Mouse (Mus musculus) liver, embryonic 16.5 days (tissue): ENCODE data around the gene Clec16a. TPM values are rescaled to one million over a fixed set of nuclear protein-coding genes. Genes with fewer than 3 reads are reported as not detected.
A peak's percentile ranks its signal among the peaks of the same experiment; 100 is the strongest.

ENCODE experiments used
- ATAC-seq: fragments of 200-750 bp; cut with Nextera tagmentation; 2 replicates; pipeline ENCODE4 v1.8.0; 2017; ENCODE audit warnings: low read depth, mild to moderate bottlenecking, moderate number of reproducible peaks, moderate library complexity
- H3K27ac ChIP-seq: fragments of 300-500 bp; sonication (generic); 2 replicates; pipeline ENCODE4 v1.5.1; 2014; ENCODE audit warnings: mild to moderate bottlenecking, low read length
- H3K27me3 ChIP-seq: fragments of 300-500 bp; sonication (generic); 2 replicates; pipeline ENCODE4 v1.6.1; 2014; ENCODE audit warnings: low read depth, low read length, mixed read lengths; ENCODE audit not compliant: control insufficient read depth, insufficient read depth
- H3K36me3 ChIP-seq: fragments of 300-500 bp; sonication (generic); 2 replicates; pipeline ENCODE4 v1.6.1; 2014; ENCODE audit warnings: mild to moderate bottlenecking; ENCODE audit not compliant: control insufficient read depth, insufficient read depth
- H3K4me1 ChIP-seq: fragments of 300-500 bp; sonication (generic); 2 replicates; pipeline ENCODE4 v1.6.1; 2014; ENCODE audit warnings: low read depth, low read length, mixed read lengths; ENCODE audit not compliant: control insufficient read depth
- H3K4me2 ChIP-seq: fragments of 300-500 bp; sonication (generic); 2 replicates; pipeline ENCODE4 v1.6.1; 2014; ENCODE audit warnings: low read depth, low read length, mixed read lengths
- H3K4me3 ChIP-seq: fragments of 300-500 bp; sonication (generic); 2 replicates; pipeline ENCODE4 v1.5.1; 2014; ENCODE audit warnings: low read depth, mild to moderate bottlenecking, low read length
- H3K9ac ChIP-seq: fragments of 300-500 bp; sonication (generic); 2 replicates; pipeline ENCODE4 v1.6.1; 2014; ENCODE audit warnings: low read depth, low read length
- H3K9me3 ChIP-seq: fragments of 300-500 bp; sonication (generic); replicated peaks from 2 replicates; pipeline ENCODE4 v1.6.1; 2016; ENCODE audit warnings: low read length; ENCODE audit not compliant: control insufficient read depth
- WGBS: fragments of 180-500 bp; shearing (Covaris S2); extraction: QIAGEN DNeasy Blood & Tissue Kit; methylation state at CpG from one replicate; pipeline ENCODE4 v1.1.7; 2014; ENCODE audit not compliant: insufficient replicate concordance; 5-methylcytosine and 5-hydroxymethylcytosine counted together
- polyA plus RNA-seq: library from polyadenylated mRNA; unstranded; fragments of >200 nt; fragmentation: Nextera tagmentation; extraction: Ambion mirVana; gene quantifications from 2 replicates; pipeline ENCODE4 v1.2.1, GENCODE M21; 2015

Gene Clec16a
- polyA plus RNA-seq, 1 experiment from 2014 or later = 11.1 TPM

DNA sequence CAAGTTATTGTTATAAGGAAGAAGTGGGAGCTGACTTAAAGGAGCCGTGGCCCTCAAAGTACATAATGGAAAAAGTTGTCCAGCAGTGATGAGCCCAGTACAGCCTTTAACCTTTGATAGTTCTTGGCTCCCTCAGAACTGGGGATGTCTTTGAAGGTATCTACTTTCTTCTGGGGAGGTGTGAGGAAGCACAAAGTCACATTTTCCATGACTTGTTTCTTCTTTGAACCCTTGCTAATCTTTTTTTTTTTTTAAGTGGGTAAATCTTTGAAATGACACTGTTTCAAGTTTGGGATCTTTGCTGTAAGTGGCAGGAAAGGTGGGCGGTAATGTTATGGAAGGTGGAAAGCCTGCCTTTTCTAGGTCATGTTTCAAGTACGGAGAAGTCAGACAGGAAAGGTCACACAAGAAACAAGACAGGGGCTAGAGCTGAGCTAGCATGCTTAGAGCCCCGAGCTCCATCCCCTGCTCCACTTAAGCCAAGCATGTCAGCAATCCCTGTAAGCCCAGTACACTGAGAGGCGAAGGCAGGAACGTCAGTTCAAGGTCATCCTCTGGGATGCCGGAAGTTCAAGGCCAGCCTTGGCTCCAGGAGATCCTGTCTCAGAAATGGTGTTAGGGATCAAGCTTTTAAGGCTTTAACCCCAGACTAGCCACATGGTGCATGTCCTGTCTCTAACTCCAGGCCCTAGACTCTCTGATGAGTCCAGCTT lies 124.0 kb downstream of the Clec16a start:
- Histone ChIP-seq H3K4me1 (peaks cover 9% of the 10 kb centered on the region), H3K27ac (no peak overlapping the region), H3K4me3 (no peak overlapping the region), H3K9me3 (no peaks in the 10 kb centered on the region), H3K4me2 (no peak overlapping the region), H3K27me3 (no peaks in the 10 kb centered on the region), H3K36me3 (no peaks in the 10 kb centered on the region), H3K9ac (no peak overlapping the region)
- no peak for ATAC-seq
- WGBS = 64% methylated on average over 7 of the region's 7 CpGs

DNA sequence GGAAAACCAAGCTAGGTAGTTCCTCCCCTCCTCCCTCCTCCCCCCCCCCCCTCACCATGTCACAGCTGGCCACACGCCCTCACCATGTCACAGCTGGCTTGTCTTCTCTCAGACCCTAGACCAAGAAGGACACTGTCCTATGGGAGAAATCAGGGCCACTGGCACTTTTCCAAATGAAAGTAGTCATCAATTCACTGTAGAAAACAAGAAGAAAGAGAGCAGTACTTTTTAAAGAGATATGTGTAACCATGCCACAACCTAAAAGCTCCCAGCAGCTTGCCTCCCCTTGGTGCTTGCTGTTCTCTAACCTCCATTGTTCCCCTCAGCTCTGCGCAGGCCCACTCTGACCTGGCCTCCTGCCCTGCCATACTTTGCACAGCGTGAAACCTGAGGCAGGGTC lies 124.8 kb downstream of the Clec16a start:
- no peak overlapping the region for H3K27ac ChIP-seq
- H3K27me3 ChIP-seq = no peaks in the 10 kb centered on the region
- 55% methylated on average over 3 of the region's 3 CpGs for WGBS
- no peak overlapping the region for H3K4me2 ChIP-seq
- no peaks in the 10 kb centered on the region for H3K9me3 ChIP-seq
- H3K9ac ChIP-seq = no peak overlapping the region
- peaks cover 6% of the 10 kb centered on the region for H3K4me1 ChIP-seq
- H3K36me3 ChIP-seq = no peaks in the 10 kb centered on the region
- no peak for ATAC-seq
- no peak overlapping the region for H3K4me3 ChIP-seq

DNA sequence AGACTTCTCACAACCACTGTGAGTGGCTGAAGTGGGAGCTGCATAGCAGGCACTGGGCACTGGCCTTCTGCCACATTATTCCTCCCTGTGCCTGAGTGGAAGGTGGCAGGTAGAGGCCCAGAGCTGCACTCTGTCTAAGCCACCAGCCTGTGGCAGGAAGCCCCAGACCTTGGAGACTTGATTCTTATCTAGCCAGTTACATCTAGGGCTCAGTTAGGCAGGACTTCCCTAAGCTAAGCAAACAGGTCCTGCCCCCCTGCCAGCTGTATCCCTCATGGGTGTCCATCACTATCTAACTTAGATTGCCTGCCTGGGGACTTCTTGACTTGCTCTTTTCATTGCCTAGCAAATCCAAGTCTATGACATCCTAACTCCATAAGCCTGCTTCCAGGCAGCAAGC lies 127.4 kb downstream of the Clec16a start:
- ATAC-seq = no peak
- Histone ChIP-seq H3K27me3 (no peaks in the 10 kb centered on the region), H3K27ac (no peak overlapping the region), H3K4me2 (no peak overlapping the region), H3K4me3 (no peak overlapping the region), H3K9me3 (no peaks in the 10 kb centered on the region), H3K4me1 (peaks cover 14% of the 10 kb centered on the region), H3K9ac (no peak overlapping the region), H3K36me3 (no peaks in the 10 kb centered on the region)

DNA sequence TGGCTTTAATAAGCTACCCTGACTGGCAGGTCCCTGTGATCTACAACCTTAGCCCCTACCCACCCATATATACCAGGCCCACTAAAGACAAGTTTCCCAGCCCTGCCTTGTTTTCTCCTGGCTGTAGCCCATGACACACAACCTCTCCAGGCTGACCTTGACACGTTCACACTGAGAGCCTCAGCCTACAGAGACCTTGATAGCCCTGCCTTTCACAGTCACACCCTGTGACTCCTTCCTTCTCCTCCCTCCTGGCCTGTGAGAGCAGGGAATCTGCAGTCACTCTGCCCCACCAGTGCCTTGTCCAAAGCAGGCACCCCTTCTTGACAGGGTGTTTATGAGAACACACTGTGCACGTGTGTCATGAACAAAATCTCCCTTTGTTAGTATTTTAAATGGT lies 128.9 kb downstream of the Clec16a start:
- Histone ChIP-seq H3K9me3 (no peaks in the 10 kb centered on the region), H3K36me3 (no peaks in the 10 kb centered on the region), H3K9ac (no peak overlapping the region), H3K27ac (no peak overlapping the region), H3K4me3 (no peak overlapping the region), H3K4me2 (no peak overlapping the region), H3K4me1 (peaks cover 14% of the 10 kb centered on the region), H3K27me3 (no peaks in the 10 kb centered on the region)
- ATAC-seq = no peak
- 52% methylated on average over 2 of the region's 2 CpGs for WGBS

DNA sequence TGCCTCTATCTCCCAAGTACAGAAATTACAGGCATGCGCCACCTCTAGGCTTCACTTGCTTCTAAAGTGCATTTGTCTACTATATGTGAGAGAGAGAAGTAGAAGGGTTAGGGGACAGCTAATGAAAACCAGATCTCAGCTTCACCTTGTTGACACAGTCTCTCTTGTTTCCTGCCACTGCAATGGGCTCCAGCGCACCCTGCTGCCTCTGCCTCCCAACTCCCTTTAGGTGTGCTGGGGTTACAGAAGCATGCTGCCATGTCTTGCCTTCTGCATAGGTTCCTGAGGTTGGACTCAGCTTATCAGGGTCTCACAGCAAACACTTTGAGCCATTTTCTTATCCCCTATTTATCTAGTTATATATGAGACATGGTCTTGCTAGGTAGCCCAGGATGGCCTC lies 129.8 kb downstream of the Clec16a start:
- no peaks in the 10 kb centered on the region for H3K27me3 ChIP-seq
- no peak overlapping the region for H3K9ac ChIP-seq
- no peaks in the 10 kb centered on the region for H3K36me3 ChIP-seq
- ATAC-seq = no peak
- peak overlapping the region; percentile 9; the same call in 1 of the 2 replicates for H3K27ac ChIP-seq
- no peak overlapping the region for H3K4me3 ChIP-seq
- no peak overlapping the region for H3K4me2 ChIP-seq
- 78% methylated on average over 2 of the region's 2 CpGs for WGBS
- H3K4me1 ChIP-seq = peaks cover 14% of the 10 kb centered on the region
- H3K9me3 ChIP-seq = no peaks in the 10 kb centered on the region

DNA sequence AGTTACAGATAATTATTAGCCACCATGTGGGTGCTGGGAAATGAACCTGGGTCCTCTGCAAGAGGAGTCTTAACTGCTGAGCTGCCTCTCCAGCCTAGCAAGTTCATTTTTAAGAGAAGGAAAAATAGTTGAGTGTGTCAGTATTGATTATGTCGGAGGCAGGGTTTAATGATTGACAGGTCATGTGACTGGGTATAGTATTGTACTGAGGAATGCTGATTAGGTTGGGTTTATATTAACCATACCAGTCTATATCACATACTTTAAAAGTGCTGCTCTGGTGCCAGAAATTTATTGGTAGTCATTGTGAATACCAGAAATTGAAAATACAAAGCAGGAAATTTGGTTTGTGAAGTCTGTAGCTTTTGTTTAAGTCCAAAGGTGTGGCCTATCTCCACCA lies 130.5 kb downstream of the Clec16a start:
- H3K27ac ChIP-seq = peak overlapping the region; percentile 85; the same call in 1 of the 2 replicates
- ATAC-seq = peak; percentile 50
- 47% methylated on average over 1 of the region's 1 CpGs for WGBS

DNA sequence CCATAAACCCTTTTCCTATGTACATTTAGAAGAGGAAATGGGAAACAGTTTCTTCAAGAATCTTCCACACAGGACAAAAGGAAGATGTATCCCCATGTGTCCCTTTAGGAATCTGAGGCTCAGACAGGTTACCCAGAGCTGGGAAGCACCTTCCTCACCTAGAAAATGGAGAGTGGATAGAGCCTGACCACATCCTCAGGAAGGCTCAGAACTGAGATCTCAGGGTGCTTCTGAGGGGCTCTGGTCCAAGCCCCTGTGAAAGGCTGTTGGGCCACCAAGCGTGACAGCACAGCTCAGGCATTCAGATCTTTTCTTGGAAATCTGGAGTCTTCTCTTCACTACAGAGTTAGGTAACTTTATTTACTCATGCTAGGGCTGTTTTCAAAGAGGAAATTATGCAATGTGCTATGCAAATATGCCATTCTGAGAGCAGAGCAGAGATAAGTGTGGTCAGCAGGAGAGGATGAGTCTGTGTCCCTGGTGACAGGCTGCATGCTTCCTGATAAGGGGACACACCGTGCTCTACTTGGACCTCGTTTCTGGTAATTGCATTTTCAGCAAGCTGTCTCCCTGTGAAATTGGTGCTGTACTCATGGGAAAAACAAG lies 131.4 kb downstream of the Clec16a start:
- Histone ChIP-seq H3K36me3 (no peaks in the 10 kb centered on the region), H3K27me3 (no peaks in the 10 kb centered on the region), H3K4me2 (no peak overlapping the region; the same call in 1 of the 2 replicates), H3K9me3 (no peaks in the 10 kb centered on the region), H3K4me3 (no peak overlapping the region), H3K4me1 (peaks cover 14% of the 10 kb centered on the region), H3K9ac (no peak overlapping the region), H3K27ac (peak overlapping the region; percentile 85)
- 12% methylated on average over 3 of the region's 3 CpGs for WGBS
- ATAC-seq = peak; percentile 88

More for the DNA sequence above, 130.5 kb downstream of the Clec16a start:
- no peaks in the 10 kb centered on the region for H3K27me3 ChIP-seq
- no peak overlapping the region for H3K4me3 ChIP-seq
- no peak overlapping the region for H3K9ac ChIP-seq
- no peak overlapping the region for H3K4me2 ChIP-seq
- no peaks in the 10 kb centered on the region for H3K36me3 ChIP-seq
- no peaks in the 10 kb centered on the region for H3K9me3 ChIP-seq
- peaks cover 14% of the 10 kb centered on the region for H3K4me1 ChIP-seq

DNA sequence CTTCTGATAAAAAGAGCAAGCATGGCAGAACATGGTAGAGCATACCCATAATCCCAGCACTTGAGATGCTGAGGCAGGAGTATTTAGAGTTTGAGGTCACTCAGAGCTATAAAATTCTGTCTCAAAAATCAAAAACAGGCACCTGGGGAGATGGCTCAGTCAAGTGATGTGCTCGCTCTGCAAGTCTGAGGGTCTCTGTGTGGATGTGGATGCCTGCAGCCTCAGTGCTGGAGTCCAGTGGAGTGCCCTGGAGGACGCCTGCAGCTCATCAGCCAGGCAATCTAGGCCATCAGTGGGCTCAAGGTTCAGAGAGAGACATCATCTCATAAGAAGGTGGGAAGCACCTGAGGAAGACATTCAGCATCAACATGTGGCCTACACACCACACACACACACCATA lies 137.4 kb downstream of the Clec16a start:
- Histone ChIP-seq H3K27me3 (no peaks in the 10 kb centered on the region), H3K9me3 (no peaks in the 10 kb centered on the region), H3K9ac (no peak overlapping the region), H3K4me2 (no peak overlapping the region), H3K4me1 (no peaks in the 10 kb centered on the region; the same call in 1 of the 2 replicates), H3K4me3 (no peak overlapping the region), H3K27ac (no peak overlapping the region), H3K36me3 (no peaks in the 10 kb centered on the region)
- ATAC-seq = no peak
- 48% methylated on average over 2 of the region's 2 CpGs for WGBS

DNA sequence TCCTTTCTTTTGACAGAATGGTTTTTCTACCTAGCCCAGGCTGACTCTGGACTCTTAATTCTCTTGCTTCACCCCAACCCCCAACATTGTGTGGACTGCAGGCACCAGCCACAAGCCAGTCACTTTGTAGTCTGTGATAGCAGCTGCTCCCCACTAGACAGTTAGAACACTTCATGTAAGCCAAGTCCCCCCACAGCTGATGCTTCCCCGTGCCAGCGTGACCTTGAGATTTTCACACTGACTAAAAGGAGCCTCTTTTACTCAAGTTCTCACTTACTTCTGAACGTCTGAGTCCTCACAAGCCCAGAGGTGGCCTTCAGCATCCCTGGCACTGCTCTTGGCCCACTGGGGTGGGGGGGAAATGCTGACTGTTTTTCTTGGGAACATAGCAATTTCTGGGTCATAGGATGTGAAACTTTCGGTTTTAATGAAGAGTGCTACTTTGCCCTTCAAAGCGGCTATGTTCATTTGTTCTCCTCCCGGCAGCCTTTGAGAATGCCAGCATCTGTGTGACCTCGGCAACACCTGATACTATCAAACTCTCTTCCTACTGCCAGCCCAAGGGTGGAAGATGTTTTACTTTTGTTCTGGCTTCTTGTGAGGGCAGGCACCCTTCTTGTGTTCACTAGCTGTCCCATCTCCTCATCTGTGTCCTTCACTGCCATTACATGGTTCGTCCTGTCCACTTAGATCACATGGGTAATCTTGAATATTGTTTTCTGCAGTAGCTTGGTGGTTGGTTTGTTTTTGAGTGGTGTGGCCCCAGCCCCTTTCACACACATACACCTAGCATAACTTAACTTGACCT lies 138.3 kb downstream of the Clec16a start:
- Histone ChIP-seq H3K9me3 (no peaks in the 10 kb centered on the region), H3K27me3 (no peaks in the 10 kb centered on the region), H3K27ac (no peak overlapping the region), H3K4me2 (no peak overlapping the region), H3K36me3 (no peaks in the 10 kb centered on the region), H3K4me1 (no peaks in the 10 kb centered on the region), H3K4me3 (no peak overlapping the region), H3K9ac (no peak overlapping the region)
- 58% methylated on average over 8 of the region's 8 CpGs for WGBS
- no peak for ATAC-seq
